ENCODE assay signal across 8 mouse cellular contexts in the genomic region with DNA sequence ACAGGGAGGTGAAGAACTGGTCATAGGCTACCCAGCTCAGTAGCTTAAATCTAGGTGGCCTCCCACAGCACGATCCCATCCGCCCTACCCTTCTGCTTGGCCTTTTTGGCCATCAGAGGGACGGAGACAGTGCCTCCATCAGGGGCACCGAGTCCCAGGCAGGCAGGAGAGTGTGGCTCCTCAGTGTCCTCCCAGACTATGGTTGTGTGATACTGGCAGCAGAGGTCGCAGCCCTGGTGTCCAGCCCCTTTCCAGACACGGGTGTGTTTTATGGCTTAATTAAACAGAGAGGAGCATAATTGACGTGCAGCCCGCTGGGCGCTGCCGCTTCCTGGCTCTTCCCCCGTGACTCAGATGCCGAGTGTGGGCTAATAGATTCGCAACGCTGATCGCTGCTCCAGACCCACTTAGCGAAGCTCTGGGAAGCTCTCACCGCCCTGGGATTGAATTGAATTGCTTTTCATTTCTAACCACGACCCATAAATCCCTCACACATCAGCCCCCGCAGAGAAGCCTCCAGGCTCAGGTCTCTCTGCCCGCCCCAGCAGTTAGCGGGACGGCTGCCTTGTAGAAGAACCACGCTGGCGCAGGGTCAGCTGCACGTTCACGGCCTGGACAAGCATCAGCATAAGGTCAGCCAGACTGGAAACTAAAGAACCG.
DNase-seq lines count a peak whose midpoint lies in the region; ATAC-seq and TF ChIP-seq lines count a peak whose summit lies in the region.

No protein-coding gene starts in this region.

- H3K4me2 ChIP-seq in kidney, embryonic 16.5 days (replicated peaks; ENCODE audit: low read depth, low read length), result peak overlapping the region; percentile 49
- peak overlapping the region; percentile 46 for H3K4me2 ChIP-seq in hindbrain, embryonic 16.5 days (ENCODE audit: low read length)
- H3K4me2 ChIP-seq in myocyte (ENCODE audit: low read depth), result peak overlapping the region; percentile 74

- H3K4me3 ChIP-seq in kidney, embryonic 16.5 days (ENCODE audit: low read length), result peak overlapping the region; percentile 21
- peak overlapping the region; percentile 8 for H3K4me3 ChIP-seq in hindbrain, embryonic 16.5 days (ENCODE audit: low read length)
- H3K4me3 ChIP-seq in myocyte, result no peak overlapping the region

- H3K27ac ChIP-seq in kidney, embryonic 16.5 days (ENCODE audit: low read length), result no peak overlapping the region
- H3K27ac ChIP-seq in hindbrain, embryonic 16.5 days (ENCODE audit: low read depth, low read length), result peak overlapping the region; percentile 23; the same call in 1 of the 2 replicates

- no peaks in the 10 kb centered on the region for H3K9me3 ChIP-seq in kidney, embryonic 16.5 days (ENCODE audit: low read length)
- no peaks in the 10 kb centered on the region for H3K9me3 ChIP-seq in hindbrain, embryonic 16.5 days (ENCODE audit: control insufficient read depth, low read length)

- no peak for TF ChIP-seq POLR2A in myocyte (IDR thresholded peaks at IDR 0.05; ENCODE audit: insufficient read length, low read depth)

- peak; percentile 79 for ATAC-seq in kidney, embryonic 16.5 days (ENCODE audit: low FRiP score, low TSS enrichment)
- ATAC-seq in hindbrain, embryonic 16.5 days, result peak; percentile 46

- no peaks in the 10 kb centered on the region for H3K79me2 ChIP-seq in myocyte (ENCODE audit: control insufficient read depth, insufficient read depth)

- DNase-seq in kidney, adult 18-20 months, result no peak
- peak; percentile 61 for DNase-seq in adrenal gland, postnatal 14 days
- DNase-seq in embryo, embryonic 9.5 days (ENCODE audit: extremely low spot score), result peak; percentile 34
- no peak for DNase-seq in spleen, adult 12 weeks (ENCODE audit: low spot score)
- no peak for DNase-seq in lung, postnatal 10 days

- WGBS in kidney, embryonic 16.5 days, result 5% methylated on average over 27 of the region's 27 CpGs
- WGBS in hindbrain, embryonic 16.5 days, result 9% methylated on average over 27 of the region's 27 CpGs

- H3K9ac ChIP-seq in kidney, embryonic 16.5 days (replicated peaks; ENCODE audit: low read length), result no peak overlapping the region
- peak overlapping the region; percentile 52; the same call in 1 of the 2 replicates for H3K9ac ChIP-seq in hindbrain, embryonic 16.5 days (ENCODE audit: low read depth, low read length)

- H3K36me3 ChIP-seq in kidney, embryonic 16.5 days (ENCODE audit: insufficient read depth, low read length), result no peaks in the 10 kb centered on the region
- no peaks in the 10 kb centered on the region for H3K36me3 ChIP-seq in hindbrain, embryonic 16.5 days (ENCODE audit: control insufficient read depth, insufficient read depth, low read length)
- no peaks in the 10 kb centered on the region for H3K36me3 ChIP-seq in myocyte (ENCODE audit: control insufficient read depth, insufficient read depth)

- no peak overlapping the region for H3ac ChIP-seq in myocyte (ENCODE audit: control insufficient read depth, insufficient read length)

- H3K4me1 ChIP-seq in kidney, embryonic 16.5 days (ENCODE audit: insufficient read depth, low read length), result peaks cover 5% of the 10 kb centered on the region
- peaks cover 49% of the 10 kb centered on the region for H3K4me1 ChIP-seq in hindbrain, embryonic 16.5 days (ENCODE audit: control insufficient read depth, insufficient read depth, low read depth, low read length)

- H3K27me3 ChIP-seq in kidney, embryonic 16.5 days (ENCODE audit: insufficient read depth, low read length), result peaks cover 10% of the 10 kb centered on the region
- H3K27me3 ChIP-seq in hindbrain, embryonic 16.5 days (replicated peaks; ENCODE audit: control insufficient read depth, insufficient read depth, low read length), result no peaks in the 10 kb centered on the region
- H3K27me3 ChIP-seq in myocyte (ENCODE audit: control insufficient read depth, insufficient read depth, insufficient read length), result peaks cover 4% of the 10 kb centered on the region

TF ChIP-seq in myocyte, 11 proteins besides CTCF, POLR2A, EP300 and RAD21:
- peak in 1 of 3 experiments; percentile 33 for TF ChIP-seq MYOD1 (IDR thresholded peaks at IDR 0.05; ENCODE audit: control insufficient read depth in 1 of 3, insufficient read length in 2 of 3, low read depth in 2 of 3)
- no peak for TF ChIP-seq MAX (IDR thresholded peaks at IDR 0.05; ENCODE audit: low read depth)
- no peak for TF ChIP-seq TCF3 (IDR thresholded peaks at IDR 0.05; ENCODE audit: insufficient read length, low read depth)
- TF ChIP-seq E2F4 (IDR thresholded peaks at IDR 0.05; ENCODE audit: insufficient read depth), result no peak
- TF ChIP-seq SRF (IDR thresholded peaks at IDR 0.05; ENCODE audit: control insufficient read depth, insufficient read length, low read depth), result no peak
- no peak for TF ChIP-seq POLR2AphosphoS2 (IDR thresholded peaks at IDR 0.05; ENCODE audit: insufficient read length, low read depth)
- TF ChIP-seq MYOG (IDR thresholded peaks at IDR 0.05; ENCODE audit: control insufficient read depth in 1 of 3, insufficient read depth in 1 of 3, insufficient read length in 2 of 3, low read depth in 2 of 3), result peak in 1 of 3 experiments; percentile 10
- no peak for TF ChIP-seq TCF12 (IDR thresholded peaks at IDR 0.05; ENCODE audit: insufficient read depth, poor library complexity, severe bottlenecking)

Comparison
In these comparisons a context has a peak if more than half of its experiments do, and no peak if none do; other contexts are left out.
1. DNase-seq: peak in adrenal gland, postnatal 14 days (single experiment) and embryo, embryonic 9.5 days (single experiment); none in kidney, adult 18-20 months (single experiment), spleen, adult 12 weeks (single experiment) and lung, postnatal 10 days (single experiment).
2. Peak in every context shown above with its lines, with median percentiles within 50 percentile points of each other: H3K4me2 ChIP-seq.